Mouse (Mus musculus) frontal cortex, postnatal 36 days (tissue): Measurements from ENCODE around the gene Clpb.
"Not testable (repeated sequence)": the region's sequence is repeated elsewhere in the genome, so short reads cannot be mapped to it uniquely, and the experiment has no call there.

Source experiments
- DNase-seq, 2 experiments: peaks; one replicate each; pipeline ENCODE4 v3.0.0; 2022; ENCODE audit warnings: low spot score in 2 of 2

Clpb gene

DNA sequence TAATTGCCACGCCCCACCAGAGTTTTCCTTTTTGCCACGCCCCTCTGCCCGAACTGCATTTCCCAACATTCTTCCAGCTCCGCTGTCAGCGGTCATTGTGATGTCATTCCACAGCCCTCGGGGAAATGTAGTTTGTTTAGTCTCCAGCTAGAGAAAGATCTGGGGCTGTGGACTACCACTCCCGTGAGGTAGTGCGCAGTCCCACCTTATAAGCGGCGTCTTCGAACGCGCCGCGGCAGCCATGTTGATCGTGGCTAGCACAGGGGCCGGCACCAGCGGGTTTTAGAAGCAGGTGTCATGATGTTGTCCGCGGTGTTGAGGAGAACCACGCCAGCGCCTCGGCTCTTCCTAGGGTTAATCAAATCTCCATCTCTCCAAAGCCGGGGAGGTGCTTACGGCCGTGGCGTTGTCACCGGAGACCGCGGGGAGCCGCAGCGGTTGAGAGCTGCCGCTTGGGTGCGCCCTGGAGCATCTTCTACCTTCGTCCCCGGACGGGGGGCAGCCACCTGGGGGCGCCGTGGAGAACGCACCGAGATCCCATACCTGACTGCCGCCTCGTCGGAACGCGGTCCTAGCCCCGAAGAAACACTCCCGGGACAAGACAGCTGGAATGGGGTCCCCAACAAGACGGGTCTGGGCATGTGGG lies at the start of gene Clpb:
Gene Clpb, plus strand, starts transcription at position 120 of the 646 bp plus-strand sequence.
- DNase-seq: peak; percentile 93 to 97

GRCm38 (mm10) chr7:101615406-101615805 lies 48.0 kb upstream of the Clpb start:
- DNase-seq: no peak

DNA sequence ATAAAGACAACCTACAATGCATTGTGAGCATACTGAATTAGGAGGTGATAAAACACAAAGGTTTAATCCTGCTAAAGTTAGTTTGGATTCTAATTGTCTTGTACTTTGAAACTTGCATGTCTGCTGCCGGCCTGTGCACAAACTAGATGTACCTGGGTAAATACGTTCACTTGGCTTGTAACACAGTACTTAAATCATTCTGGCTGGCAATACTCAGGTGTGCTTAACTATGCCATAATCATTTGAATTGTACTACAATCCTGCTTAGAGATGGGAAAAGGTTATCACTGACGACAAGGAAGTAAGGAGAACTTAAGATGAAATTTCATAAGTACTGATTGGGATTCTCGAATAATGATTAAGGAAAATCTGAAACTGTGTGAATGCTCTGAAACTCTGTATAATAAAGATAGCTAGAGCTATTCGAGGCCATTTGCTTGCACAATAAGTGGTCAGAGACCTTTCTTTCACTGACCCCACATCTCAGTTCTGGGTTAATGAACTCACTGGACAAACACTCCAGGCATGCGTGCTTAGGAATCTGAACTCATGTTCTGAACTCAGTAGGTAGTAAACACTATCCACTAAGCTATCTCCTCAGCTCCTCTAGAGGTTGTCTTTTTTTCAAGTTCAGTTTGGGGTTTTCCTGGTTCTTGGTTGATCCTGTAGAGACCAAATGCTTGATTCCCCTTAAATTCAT lies 47.1 kb upstream of the Clpb start:
- no peak for DNase-seq

DNA sequence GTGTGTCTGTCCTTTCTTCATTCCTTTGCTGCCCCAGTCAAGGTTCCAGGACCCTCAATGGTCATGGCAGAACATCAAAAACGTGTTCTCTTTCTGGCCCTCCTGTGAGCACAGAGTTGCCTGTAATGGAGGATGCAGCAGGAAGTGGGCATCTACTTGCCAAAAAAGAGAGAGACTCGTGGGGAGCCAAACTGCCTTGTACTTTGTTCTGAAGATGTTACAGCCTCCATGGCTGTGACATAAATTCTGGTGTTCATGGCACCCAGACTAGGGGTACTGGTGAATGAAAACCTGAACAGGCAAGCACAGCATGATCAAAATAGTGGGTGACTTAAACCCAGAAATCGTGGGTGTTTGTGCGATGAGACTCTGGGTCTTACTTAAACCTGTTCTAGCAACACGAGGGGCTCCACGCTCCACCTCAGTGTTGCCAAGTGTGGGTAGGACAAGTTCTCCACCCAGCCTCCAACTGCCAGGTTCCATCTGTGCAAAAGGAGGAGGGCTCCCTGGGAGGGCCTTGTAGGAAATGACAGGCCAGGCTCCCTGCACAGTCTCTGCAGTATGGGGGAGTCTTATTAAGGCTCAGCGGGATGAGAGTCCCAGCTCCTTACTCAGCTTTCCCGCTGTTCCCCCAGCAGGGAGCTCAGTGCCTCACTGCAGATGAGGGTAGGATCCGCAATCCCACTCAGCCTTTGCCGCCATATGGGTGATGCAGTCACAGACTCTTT lies 45.8 kb upstream of the Clpb start:
- DNase-seq: peak; percentile 75 to 80

DNA sequence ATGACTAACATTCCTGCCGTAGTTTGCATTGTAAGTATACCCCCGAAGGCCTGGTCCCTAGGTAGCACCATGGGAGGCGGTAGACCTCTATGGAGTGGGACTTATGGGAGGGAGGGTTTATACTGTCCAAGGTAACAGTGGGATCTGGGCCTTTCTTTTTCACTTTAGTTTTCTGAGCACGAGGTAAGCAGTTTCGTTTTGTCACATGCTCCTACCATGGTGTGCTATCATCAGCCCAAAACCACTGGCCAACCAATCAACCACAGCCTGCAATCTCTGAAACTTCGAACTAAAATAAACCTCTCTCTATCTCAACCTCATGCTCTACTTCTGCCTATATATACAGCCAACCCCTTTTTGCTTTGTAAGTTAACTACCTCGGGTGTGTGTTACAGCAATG lies 45.2 kb upstream of the Clpb start:
- no peak for DNase-seq

- peak; percentile 59 to 85 for DNase-seq
These were observed 43.1 kb upstream of the Clpb start for GRCm38 (mm10) chr7:101620373-101620772.

- DNase-seq: not testable (repeated sequence)
These were observed 41.6 kb upstream of the Clpb start for GRCm38 (mm10) chr7:101621861-101622260.

DNA sequence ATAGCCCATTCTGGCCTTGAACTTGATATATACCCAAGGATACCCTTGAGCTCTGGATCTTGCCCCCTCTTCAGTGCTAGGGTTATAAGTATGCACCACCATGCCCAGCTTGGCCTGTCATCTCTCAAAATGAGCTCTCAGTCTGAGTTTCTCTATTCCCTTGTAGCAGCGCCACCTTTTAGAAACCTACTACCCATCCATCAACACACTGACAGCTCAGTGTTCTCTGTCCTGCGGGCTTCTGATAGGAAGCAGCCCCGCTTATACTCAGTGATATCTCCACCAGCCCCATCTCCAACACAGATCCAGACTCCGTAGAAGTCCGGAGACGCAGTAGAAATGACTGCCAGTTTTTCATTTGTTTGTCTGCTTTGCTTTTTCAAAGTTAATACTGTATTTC lies 39.1 kb upstream of the Clpb start:
- DNase-seq: no peak

- not testable (repeated sequence) for DNase-seq
These were observed 36.3 kb upstream of the Clpb start for GRCm38 (mm10) chr7:101627166-101627565.

GRCm38 (mm10) chr7:101628481-101628880 lies 35.0 kb upstream of the Clpb start:
- DNase-seq: no peak

DNA sequence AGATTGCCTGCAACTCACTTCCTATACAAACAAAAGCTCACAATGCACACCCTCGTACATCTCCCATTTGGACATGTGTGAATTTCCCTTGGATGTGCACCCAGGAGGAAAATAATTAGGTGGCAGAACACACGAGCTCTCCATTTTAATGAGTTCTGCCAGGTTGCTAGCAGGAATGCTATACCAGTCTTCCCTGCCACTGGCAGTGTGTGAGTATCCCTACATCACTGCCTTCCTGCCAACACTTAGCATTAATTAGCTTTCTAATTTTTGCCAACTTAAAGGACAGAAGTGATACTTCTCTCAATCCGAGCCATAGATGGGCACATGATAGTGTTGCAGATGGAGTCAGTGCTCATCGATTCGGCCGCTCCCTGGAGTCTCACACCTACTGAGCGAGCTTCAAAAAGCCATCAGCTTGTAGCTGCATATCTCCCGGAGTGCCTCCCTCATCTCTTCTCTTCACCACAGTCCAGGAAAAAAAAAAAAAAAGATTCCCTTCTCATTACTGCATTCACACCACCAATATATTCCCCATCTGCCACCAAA lies 29.7 kb upstream of the Clpb start:
- DNase-seq: no peak

- DNase-seq: no peak
These were observed 28.9 kb upstream of the Clpb start for GRCm38 (mm10) chr7:101634513-101634912.

DNA sequence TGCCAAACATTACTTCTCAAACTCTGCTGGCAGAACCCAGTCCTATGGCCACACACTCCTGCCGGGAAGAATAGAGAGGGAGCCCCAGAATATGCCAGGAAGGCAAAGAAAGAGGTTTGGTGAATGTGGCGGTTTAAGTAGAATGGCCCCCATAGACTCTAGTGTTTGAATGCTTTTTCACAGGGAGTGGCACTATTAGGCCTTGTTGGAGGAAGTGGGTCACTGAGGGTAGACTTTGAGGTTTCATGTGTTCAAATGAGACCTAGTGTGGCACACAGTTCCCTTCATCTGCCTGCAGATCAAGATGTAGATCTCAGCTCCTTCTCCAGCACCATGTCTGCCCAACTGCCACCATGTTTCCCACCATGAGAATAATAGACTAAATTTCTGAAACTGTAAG lies 27.4 kb upstream of the Clpb start:
- no peak for DNase-seq

- DNase-seq: no peak
These were observed 19.6 kb upstream of the Clpb start for GRCm38 (mm10) chr7:101643879-101644278.

DNA sequence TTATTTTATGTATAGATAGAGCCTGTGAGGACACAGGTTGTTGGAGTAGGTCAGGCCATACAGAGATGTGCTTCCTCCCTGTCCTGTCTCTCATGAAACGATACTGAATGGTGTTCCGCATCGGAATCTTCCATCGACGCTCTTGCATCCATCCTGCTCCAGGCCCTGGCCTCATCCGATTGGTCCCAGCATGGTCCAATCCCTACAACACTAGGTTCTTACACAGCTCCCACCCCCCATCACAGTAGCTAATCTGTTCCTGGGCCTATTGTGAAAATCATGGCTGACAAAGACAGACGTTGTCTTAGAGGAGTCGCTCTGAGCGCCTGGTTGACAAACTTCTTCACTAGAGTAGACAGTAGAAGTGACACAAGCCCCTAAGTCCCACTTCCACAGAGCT lies 13.7 kb upstream of the Clpb start:
- DNase-seq: no peak

DNA sequence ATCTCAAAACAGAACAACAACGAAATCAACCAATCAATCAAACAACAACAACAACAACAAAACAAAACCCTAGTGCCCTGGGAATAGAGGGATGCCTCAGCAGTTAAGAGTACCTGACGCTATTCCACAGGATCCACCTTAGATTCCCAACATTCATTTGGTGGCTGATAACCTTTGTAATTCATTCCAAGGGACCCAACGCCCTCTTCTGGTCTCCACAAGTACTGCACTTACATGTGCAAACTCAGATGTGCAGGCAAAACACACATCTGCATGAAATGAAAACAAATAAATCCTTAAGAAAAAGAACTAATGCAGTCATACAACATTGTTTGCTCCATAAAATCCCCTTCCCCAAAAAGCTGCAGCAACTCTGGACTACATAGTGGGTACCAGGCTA lies 12.9 kb upstream of the Clpb start:
- DNase-seq: peak; percentile 24 to 47

- peak; percentile 51 to 73 for DNase-seq
These were observed 9.7 kb upstream of the Clpb start for GRCm38 (mm10) chr7:101653681-101654209.

- DNase-seq: no peak
These were observed 8.5 kb upstream of the Clpb start for GRCm38 (mm10) chr7:101654936-101655335.

DNA sequence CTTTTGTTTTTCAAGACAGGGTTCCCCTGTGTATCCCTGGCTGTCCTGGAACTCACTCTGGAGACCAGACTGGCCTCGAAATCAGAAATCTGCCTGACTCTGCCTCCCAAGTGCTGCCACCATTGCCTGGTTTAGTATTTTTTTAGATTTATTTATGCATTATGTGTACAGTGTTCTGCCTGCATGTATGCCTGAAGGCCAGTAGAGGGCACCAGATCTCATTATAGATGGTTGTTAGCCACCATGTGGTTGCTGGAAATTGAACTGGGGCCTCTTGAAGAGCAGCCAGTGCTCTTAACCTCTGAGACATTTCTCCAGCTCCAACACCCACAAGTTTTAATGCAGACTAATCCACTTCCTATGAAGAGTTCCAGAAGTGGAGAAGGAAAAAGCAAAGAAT lies 1.4 kb upstream of the Clpb start:
- no peak for DNase-seq

GRCm38 (mm10) chr7:101666581-101666980 lies 3.1 kb downstream of the Clpb start:
- DNase-seq: peak; percentile 46 to 74

DNA sequence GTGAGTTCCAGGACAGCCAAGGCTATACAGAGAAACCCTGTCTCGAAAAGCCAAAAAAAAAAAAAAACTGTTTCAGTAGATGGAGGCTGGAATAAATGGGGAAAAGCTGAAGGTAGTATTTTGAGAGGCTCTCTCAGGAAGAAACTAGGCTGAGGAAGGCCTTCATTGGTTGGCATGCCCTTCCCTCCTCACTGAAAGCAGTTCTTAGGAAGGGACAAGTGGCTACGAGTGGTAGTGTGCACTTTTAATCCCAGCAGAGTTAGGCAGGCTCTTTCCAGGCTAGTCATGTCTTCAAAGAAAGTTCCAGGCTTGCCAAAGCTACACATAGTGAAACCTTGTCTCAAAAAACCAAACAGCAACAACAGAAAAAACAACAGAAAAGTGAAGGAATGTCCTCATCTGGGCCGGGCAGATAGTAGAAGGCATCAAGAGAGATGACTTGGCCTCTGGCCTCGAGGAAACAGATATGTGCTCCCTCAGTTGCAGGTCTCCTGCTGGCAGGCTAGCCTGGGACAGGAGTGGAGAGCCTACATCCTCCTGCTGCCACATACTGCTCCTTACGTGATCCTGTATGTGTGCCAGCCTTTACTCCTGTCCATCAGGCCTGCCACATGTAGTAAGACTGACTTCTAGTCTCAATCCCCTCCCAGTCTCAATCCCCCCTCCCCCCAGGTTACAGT lies 8.3 kb downstream of the Clpb start:
- DNase-seq: no peak

DNA sequence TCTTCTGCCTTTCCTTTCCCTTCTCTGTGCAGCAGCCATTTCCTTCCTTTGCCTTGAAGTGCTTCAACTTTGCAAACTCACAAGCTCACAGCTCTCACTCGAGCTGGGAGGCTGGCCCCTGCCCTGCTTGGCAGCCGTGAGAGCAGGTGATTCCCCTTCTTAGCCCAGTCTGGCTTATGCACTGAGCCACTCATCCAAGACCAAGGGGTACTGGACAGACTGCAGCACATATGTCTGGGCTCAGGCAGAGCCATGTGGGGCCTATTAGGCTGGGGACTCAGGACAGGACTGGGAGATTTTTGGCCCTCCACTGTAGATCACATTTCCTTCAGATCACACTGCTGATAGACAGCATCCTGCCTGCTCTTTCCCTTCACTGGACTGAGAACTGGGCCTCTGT lies 10.1 kb downstream of the Clpb start:
- DNase-seq: no peak
